Mouse (Mus musculus) embryonic facial prominence, embryonic 12.5 days (tissue): ENCODE measurements around the gene Fbxw2. TPM values are rescaled to one million over a fixed set of nuclear protein-coding genes. Genes with fewer than 3 reads are reported as not detected.
"Not testable (repeated sequence)": the region's sequence is repeated elsewhere in the genome, so short reads cannot be mapped to it uniquely, and the experiment has no call there.

Experiments
- ATAC-seq: fragments of 200-750 bp; cut with Nextera tagmentation; 2 replicates; pipeline ENCODE4 v1.8.0; 2017; ENCODE audit not compliant: insufficient number of reproducible peaks, insufficient read depth, low FRiP score, low TSS enrichment
- H3K27ac ChIP-seq: fragments of 300-500 bp; sonication (generic); 2 replicates; pipeline ENCODE4 v1.5.1; 2016; ENCODE audit warnings: mild to moderate bottlenecking
- H3K27me3 ChIP-seq: fragments of 300-500 bp; sonication (generic); 2 replicates; pipeline ENCODE4 v1.6.1; 2016; ENCODE audit warnings: mild to moderate bottlenecking, moderate library complexity
- H3K36me3 ChIP-seq: fragments of 300-500 bp; sonication (generic); 2 replicates; pipeline ENCODE4 v1.6.1; 2016; ENCODE audit warnings: mild to moderate bottlenecking
- H3K4me1 ChIP-seq: fragments of 300-500 bp; sonication (generic); 2 replicates; pipeline ENCODE4 v1.6.1; 2016
- H3K4me2 ChIP-seq: fragments of 300-500 bp; sonication (generic); replicated peaks from 2 replicates; pipeline ENCODE4 v1.6.1; 2016; ENCODE audit warnings: mild to moderate bottlenecking, moderate library complexity
- H3K4me3 ChIP-seq: fragments of 300-500 bp; sonication (generic); 2 replicates; pipeline ENCODE4 v1.5.1; 2016; ENCODE audit warnings: mild to moderate bottlenecking
- H3K9ac ChIP-seq: fragments of 300-500 bp; sonication (generic); 2 replicates; pipeline ENCODE4 v1.6.1; 2016; ENCODE audit warnings: mild to moderate bottlenecking, moderate library complexity
- H3K9me3 ChIP-seq: fragments of 300-500 bp; sonication (generic); 2 replicates; pipeline ENCODE4 v1.6.1; 2016; ENCODE audit warnings: mild to moderate bottlenecking, moderate library complexity
- WGBS: fragments of 180-500 bp; shearing (Covaris S2); methylation state at CpG from one replicate; pipeline ENCODE4 v1.1.7; 2016; 5-methylcytosine and 5-hydroxymethylcytosine counted together
- polyA plus RNA-seq: library from polyadenylated mRNA; unstranded; fragments of >200 nt; fragmentation: Nextera tagmentation; extraction: Ambion mirVana; gene quantifications from 2 replicates; pipeline ENCODE4 v1.2.1, GENCODE M21; 2016

Fbxw2 gene
- polyA plus RNA-seq, 1 experiment from 2014 or later, result 93.8 TPM

DNA sequence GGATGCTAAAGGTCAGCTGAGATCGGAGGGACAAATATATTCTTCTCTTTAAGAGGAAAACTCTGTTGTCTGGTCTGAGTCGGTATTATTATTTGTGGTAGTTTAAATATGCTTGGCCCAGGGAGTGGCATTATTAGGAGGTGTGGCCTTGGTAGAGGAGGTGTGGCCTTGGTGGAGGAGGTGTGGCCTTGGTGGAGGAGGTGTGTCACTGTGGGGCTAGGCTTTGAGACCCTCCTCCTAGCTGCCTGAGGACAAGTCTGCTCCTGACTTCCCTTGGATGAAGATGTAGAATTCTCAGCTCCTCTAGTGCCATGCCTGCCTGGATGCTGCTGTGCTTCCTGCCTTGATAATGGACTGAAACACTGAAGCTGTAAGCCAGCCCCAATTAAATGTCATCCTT lies 31.6 kb downstream of the Fbxw2 start:
- Histone ChIP-seq H3K36me3 (peaks cover 21% of the 10 kb centered on the region), H3K9me3 (no peaks in the 10 kb centered on the region), H3K4me2 (no peak overlapping the region), H3K27ac (no peak overlapping the region), H3K4me3 (no peak overlapping the region), H3K27me3 (no peaks in the 10 kb centered on the region), H3K4me1 (peaks cover 4% of the 10 kb centered on the region; the same call in 1 of the 2 replicates), H3K9ac (no peak overlapping the region)
- no peak for ATAC-seq
- 92% methylated on average over 2 of the region's 2 CpGs for WGBS

DNA sequence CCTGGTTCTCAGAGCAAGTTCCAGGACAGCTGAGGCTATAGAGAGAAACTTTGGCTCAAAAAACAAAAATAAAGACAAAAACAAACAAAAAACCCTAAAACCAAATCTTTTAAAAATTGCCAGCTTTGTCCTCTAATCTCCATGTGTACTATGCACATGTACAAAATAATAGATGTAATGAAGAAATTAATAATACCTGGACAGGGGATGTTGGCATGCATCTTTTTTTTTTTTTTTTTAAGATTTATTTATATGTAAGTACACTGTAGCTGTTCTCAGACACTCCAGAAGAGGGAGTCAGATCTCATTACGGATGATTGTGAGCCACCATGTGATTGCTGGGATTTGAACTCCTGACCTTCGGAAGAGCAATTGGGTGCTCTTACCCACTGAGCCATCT lies 33.6 kb downstream of the Fbxw2 start:
- not testable (repeated sequence) for ATAC-seq
- WGBS, result 93% methylated on average over 2 of the region's 2 CpGs

DNA sequence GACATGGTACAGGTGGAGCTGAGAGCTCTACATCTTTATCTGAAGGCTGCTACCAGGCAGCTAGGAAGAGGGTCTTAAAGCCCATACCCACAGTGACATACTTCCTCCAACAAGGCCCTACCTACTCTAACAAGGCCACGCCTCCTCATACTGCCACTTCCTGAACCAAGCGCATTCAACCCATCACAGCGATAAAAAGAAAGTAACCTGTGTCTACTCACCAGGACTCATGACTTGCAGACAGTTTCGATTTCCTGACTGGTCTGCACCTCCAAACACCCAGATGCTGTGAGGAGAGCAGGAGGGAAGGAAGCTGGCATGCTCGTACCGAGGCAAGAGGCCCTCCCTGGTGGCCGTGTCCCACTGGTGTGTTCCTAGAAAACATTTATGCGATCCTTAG lies 35.8 kb downstream of the Fbxw2 start:
- H3K4me2 ChIP-seq, result no peak overlapping the region
- H3K9me3 ChIP-seq, result no peaks in the 10 kb centered on the region
- WGBS, result 90% methylated on average over 8 of the region's 8 CpGs
- H3K4me1 ChIP-seq, result no peaks in the 10 kb centered on the region
- peaks cover 41% of the 10 kb centered on the region for H3K36me3 ChIP-seq
- no peak overlapping the region for H3K27ac ChIP-seq
- no peak overlapping the region for H3K9ac ChIP-seq
- ATAC-seq, result no peak
- H3K27me3 ChIP-seq, result no peaks in the 10 kb centered on the region
- H3K4me3 ChIP-seq, result no peak overlapping the region

More for the DNA sequence above, 33.6 kb downstream of the Fbxw2 start:
- not testable (repeated sequence) for H3K4me2 ChIP-seq, H3K9me3 ChIP-seq, H3K4me1 ChIP-seq, H3K9ac ChIP-seq, H3K4me3 ChIP-seq, H3K27me3 ChIP-seq, H3K27ac ChIP-seq
- peaks cover 32% of the 10 kb centered on the region for H3K36me3 ChIP-seq

DNA sequence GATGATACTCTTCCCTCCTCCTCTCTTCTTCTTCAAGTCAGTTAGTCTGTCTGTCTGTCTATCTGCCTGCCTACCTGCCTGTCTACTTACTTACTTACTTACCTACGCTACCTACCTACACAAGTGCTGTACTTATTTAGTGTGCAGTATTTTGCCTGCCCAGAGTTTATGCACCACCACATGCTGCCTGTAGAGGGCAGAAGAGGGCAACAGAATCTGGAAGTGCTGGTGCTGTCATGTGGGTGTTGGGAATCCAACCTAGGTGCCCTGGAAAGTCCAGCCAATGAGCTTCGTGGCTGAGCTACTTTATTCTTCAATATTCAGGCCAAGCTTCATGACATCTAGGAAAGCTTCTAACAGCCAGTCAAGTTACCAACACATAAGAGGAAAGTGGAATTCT lies 42.0 kb downstream of the Fbxw2 start:
- no peak overlapping the region for H3K27ac ChIP-seq
- H3K4me3 ChIP-seq, result no peak overlapping the region
- 84% methylated on average over 2 of the region's 2 CpGs for WGBS
- ATAC-seq, result no peak
- H3K4me2 ChIP-seq, result no peak overlapping the region
- H3K36me3 ChIP-seq, result peaks cover 57% of the 10 kb centered on the region
- no peaks in the 10 kb centered on the region for H3K9me3 ChIP-seq
- H3K27me3 ChIP-seq, result no peaks in the 10 kb centered on the region
- H3K4me1 ChIP-seq, result no peaks in the 10 kb centered on the region
- H3K9ac ChIP-seq, result no peak overlapping the region

DNA sequence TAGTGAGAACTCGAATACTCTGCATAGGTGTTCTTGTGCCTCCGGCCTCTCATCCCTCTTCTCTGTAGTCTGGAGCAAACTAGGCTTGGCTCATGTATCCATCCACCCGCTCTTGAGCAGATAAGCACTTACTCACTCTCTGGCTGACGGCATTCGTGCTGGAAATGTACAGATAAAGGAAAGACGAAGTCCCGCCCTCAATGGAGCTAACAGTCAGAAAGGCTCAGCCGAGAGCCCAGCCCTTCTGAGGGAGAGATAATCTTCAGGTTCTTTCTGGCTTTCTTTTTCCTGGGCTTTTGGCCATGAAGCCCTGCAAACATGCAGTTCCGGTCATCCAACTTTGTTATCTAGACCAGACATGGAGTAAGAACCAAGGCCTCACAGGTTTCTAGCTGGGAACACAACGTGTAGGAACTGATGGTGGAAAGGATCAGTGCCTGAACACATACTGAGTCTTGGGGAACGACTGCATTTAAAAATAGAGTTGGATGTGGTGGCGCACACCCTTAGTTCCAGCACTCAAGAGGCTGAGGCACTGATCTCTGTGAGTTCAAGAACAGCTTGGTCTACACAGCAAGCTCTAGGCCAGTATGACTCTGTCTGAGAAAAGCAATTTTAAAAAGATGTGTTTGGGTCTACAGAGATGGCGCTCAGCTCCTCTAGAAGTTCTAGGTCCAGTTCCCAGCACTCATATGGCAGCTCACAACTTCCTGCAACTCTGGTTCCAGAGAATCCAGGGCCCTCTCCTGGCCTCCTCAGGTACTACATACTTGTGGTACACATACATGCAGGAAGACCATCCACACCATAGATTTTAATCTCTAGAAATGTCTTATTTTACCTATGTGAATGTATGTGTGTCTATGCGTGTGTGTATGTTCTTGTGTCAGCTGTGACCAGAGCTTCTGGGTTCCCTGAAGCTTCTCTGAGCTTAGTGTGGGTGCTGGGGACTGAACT lies 42.8 kb downstream of the Fbxw2 start:
- ATAC-seq, result no peak
- Histone ChIP-seq H3K4me2 (no peak overlapping the region), H3K9ac (no peak overlapping the region), H3K4me1 (no peaks in the 10 kb centered on the region), H3K4me3 (no peak overlapping the region), H3K27me3 (no peaks in the 10 kb centered on the region), H3K36me3 (peaks cover 58% of the 10 kb centered on the region), H3K9me3 (no peaks in the 10 kb centered on the region), H3K27ac (no peak overlapping the region)
- WGBS, result 91% methylated on average over 14 of the region's 14 CpGs

DNA sequence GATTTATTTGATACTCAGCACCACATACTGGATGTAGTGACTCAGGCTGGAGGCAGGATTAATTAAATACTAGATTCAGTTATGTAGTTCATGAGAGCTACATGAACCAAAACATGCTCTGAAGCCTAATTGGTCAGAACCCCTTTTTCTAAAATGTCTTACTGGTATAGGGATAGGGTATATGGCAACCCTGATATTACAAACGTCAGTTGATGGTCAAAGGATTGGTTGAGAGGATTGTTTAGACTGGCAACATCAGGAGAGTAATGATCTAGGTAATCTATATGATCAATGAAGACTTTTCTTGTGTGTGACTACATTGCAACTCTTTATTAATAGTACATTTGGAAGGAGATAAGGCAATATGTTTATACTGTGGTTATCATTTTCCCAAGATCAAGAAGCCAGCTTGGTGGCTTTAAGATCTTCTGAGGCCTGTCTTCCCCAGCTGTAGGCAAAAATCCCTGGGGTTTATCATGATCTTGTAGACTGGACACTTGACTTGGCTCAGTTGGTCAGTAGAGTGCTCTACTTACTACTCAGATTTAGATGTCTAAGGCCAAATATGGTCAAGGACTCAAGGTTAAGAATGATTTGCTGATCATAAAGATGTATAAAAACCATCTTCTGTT lies 48.8 kb downstream of the Fbxw2 start:
- ATAC-seq, result no peak
- no peaks in the 10 kb centered on the region for H3K27me3 ChIP-seq
- peak overlapping the region; percentile 64 for H3K4me2 ChIP-seq
- 75% methylated on average over 1 of the region's 1 CpGs for WGBS
- no peak overlapping the region for H3K4me3 ChIP-seq
- peaks cover 69% of the 10 kb centered on the region for H3K36me3 ChIP-seq
- no peaks in the 10 kb centered on the region for H3K9me3 ChIP-seq
- H3K27ac ChIP-seq, result no peak overlapping the region
- no peak overlapping the region for H3K9ac ChIP-seq
- peaks cover 42% of the 10 kb centered on the region for H3K4me1 ChIP-seq

DNA sequence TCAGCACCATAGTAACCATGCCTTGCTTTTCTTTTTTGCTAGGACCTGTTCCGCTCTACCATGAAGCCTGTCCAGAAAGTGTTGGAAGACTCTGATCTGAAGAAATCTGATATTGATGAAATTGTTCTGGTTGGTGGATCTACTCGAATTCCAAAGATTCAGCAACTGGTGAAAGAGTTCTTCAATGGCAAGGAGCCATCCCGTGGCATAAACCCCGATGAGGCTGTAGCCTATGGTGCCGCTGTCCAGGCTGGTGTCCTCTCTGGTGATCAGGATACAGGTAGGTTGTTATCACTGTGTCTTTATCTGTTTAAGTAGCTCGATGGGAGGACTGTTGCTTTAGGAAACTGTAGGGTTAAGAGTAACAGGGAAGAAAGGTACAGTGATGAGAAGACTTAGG lies 51.6 kb downstream of the Fbxw2 start:
- 91% methylated on average over 6 of the region's 6 CpGs for WGBS
- Histone ChIP-seq H3K9ac (no peak overlapping the region), H3K36me3 (peaks cover 62% of the 10 kb centered on the region), H3K4me1 (peaks cover 49% of the 10 kb centered on the region), H3K9me3 (no peaks in the 10 kb centered on the region), H3K27ac (no peak overlapping the region), H3K27me3 (no peaks in the 10 kb centered on the region), H3K4me2 (peak overlapping the region; percentile 64), H3K4me3 (peak overlapping the region; percentile 90)
- ATAC-seq, result no peak

DNA sequence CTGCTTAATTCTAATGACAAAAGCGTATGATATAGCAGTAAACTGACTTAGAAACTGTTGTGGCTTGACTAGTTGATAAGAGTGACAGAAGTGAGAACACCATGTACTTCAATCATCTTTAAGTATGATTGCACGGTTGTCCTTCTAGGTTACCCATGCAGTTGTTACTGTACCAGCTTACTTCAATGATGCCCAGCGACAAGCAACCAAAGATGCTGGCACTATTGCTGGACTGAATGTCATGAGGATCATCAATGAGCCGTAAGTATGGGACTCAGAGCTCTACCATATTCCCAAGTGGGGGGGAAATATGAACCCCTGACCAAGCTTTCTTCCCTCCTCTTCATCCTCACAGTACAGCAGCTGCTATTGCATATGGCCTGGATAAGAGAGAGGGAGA lies 52.4 kb downstream of the Fbxw2 start:
- H3K4me2 ChIP-seq, result peak overlapping the region; percentile 64
- H3K36me3 ChIP-seq, result peaks cover 54% of the 10 kb centered on the region

DNA sequence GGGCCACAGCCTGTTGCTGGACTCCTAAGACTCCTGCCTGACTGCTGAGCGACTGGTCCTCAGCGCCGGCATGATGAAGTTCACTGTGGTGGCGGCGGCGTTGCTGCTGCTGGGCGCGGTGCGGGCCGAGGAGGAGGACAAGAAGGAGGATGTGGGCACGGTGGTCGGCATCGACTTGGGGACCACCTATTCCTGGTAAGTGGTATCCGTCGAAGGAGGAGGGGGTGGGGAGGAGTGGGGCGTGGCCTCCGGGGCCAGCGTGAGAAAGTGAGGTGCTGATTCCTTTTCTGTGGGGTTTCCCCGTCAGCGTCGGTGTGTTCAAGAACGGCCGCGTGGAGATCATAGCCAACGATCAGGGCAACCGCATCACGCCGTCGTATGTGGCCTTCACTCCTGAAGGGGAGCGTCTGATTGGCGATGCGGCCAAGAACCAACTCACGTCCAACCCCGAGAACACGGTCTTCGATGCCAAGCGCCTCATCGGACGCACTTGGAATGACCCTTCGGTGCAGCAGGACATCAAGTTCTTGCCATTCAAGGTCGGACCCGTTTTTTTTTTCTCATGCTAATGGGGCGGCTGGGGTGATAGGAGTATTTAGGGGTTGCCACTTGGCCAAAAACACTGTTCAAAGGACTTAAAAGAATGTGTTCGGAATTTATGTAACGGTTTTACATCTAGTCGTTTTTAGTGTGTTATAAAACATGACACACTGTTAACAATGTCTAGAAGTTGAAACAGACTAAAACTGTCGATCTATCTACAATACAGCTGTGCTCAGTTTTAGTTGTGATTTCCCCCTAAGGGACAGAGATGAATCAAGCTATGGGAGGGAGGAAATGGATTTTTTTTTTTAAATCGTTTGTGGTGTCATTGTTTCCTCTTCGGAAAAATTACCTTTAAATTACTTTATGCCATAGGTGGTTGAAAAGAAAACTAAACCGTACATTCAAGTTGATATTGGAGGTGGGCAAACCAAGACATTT lies 53.6 kb downstream of the Fbxw2 start:
- Histone ChIP-seq H3K27ac (peak overlapping the region; percentile 89), H3K4me1 (peaks cover 49% of the 10 kb centered on the region), H3K4me2 (peak overlapping the region; percentile 64), H3K9me3 (no peaks in the 10 kb centered on the region), H3K4me3 (peak overlapping the region; percentile 90), H3K36me3 (peaks cover 42% of the 10 kb centered on the region), H3K27me3 (no peaks in the 10 kb centered on the region), H3K9ac (peak overlapping the region; percentile 96)
- peak; percentile 48 for ATAC-seq
- 4% methylated on average over 50 of the region's 50 CpGs for WGBS

More for the DNA sequence above, 52.4 kb downstream of the Fbxw2 start:
- Histone ChIP-seq H3K27me3 (no peaks in the 10 kb centered on the region), H3K9me3 (no peaks in the 10 kb centered on the region), H3K4me3 (peak overlapping the region; percentile 90), H3K4me1 (peaks cover 49% of the 10 kb centered on the region), H3K9ac (peak overlapping the region; percentile 20), H3K27ac (no peak overlapping the region)
- no peak for ATAC-seq
- 87% methylated on average over 4 of the region's 4 CpGs for WGBS

DNA sequence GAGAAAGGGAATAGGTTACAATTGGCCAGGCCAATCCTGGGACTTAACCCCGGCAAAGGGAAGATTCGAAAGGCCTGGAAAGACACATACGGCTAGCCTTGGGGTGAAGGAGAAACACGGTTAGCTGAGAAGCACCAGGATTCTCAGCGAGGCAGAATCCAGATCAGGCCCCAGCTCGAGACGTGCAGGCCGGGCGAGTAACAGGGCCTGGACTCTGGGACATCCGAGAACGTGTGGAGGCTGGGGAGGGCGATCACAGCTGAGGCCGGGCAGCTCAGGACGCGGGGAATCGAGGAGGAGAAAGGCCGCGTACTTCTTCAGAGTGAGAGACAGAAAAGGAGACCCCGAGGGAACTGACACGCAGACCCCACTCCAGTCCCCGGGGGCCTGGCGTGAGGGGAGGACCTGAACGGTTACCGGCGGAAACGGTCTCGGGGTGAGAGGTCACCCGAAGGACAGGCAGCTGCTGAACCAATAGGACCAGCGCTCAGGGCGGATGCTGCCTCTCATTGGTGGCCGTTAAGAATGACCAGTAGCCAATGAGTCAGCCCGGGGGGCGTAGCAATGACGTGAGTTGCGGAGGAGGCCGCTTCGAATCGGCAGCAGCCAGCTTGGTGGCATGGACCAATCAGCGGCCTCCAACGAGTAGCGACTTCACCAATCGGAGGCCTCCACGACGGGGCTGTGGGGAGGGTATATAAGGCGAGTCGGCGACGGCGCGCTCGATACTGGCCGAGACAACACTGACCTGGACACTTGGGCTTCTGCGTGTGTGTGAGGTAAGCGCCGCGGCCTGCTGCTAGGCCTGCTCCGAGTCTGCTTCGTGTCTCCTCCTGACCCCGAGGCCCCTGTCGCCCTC lies 54.5 kb downstream of the Fbxw2 start, which contains the start of gene Hspa5:
Gene Hspa5, plus strand, starts transcription at position 603 of the 859 bp plus-strand sequence.
- Histone ChIP-seq H3K27ac (peak within 1 kb of the TSS; percentile 89), H3K9ac (peak within 1 kb of the TSS; percentile 96), H3K4me3 (peak within 1 kb of the TSS; percentile 90), H3K27me3 (no peaks in the 10 kb centered on the region), H3K36me3 (peaks cover 33% of the 10 kb centered on the region), H3K4me1 (peaks cover 42% of the 10 kb centered on the region), H3K9me3 (0 out of 2 replicates have a peak, but pooled peaks cover 5% of the 10 kb centered on the region), H3K4me2 (peak within 1 kb of the TSS; percentile 68)
- under 1% methylated on average over 60 of the region's 60 CpGs for WGBS
- ATAC-seq, result peak; percentile 98
